Mouse (Mus musculus): Measurements from ENCODE around the gene Lgals3bp. TPM values are rescaled to one million over a fixed set of nuclear protein-coding genes. Genes with fewer than 3 reads are reported as not detected.

Gene Lgals3bp
- total and polyA plus RNA-seq, 3 experiments = 3.0 to 18.3 TPM; not detected in 1

GRCm38 (mm10) chr11:118412601-118413000 lies 10.7 kb upstream of the Lgals3bp start:
- 0 out of 4 replicates have a peak, but pooled peaks cover 0 to 2% of the 10 kb centered on the region in 2 experiments for H3K4me1 ChIP-seq (ENCODE audit: control insufficient read depth in 1 of 2, insufficient read depth in 2 of 2, low read length in 2 of 2)
- TF ChIP-seq POLR2AphosphoS2 (IDR thresholded peaks at IDR 0.05; ENCODE audit: low read length) = no peak
- no peak for TF ChIP-seq HCFC1 (IDR thresholded peaks at IDR 0.05; ENCODE audit: low read depth, low read length)
- TF ChIP-seq ETS1 (IDR thresholded peaks at IDR 0.05; ENCODE audit: low read depth, low read length) = no peak
- TF ChIP-seq MEF2A (IDR thresholded peaks at IDR 0.05; ENCODE audit: extremely low read depth, insufficient replicate concordance, low read depth, low read length, poor library complexity, severe bottlenecking) = no peak
- no peak for TF ChIP-seq BHLHE40 (IDR thresholded peaks at IDR 0.05; ENCODE audit: borderline replicate concordance, low read depth, low read length)
- no peak for TF ChIP-seq MAFK (IDR thresholded peaks at IDR 0.05; ENCODE audit: borderline replicate concordance, low read depth, low read length)
- TF ChIP-seq NRF1 (IDR thresholded peaks at IDR 0.05; ENCODE audit: insufficient read depth, low read depth, low read length, poor library complexity, severe bottlenecking) = no peak
- no peak for TF ChIP-seq RCOR1 (IDR thresholded peaks at IDR 0.05; ENCODE audit: low read depth, low read length)
- no peak for TF ChIP-seq ELF1 (IDR thresholded peaks at IDR 0.05; ENCODE audit: low read depth, low read length)
- TF ChIP-seq TAL1 (IDR thresholded peaks at IDR 0.05; ENCODE audit: low read length) = no peak
- TF ChIP-seq MYC (IDR thresholded peaks at IDR 0.05; ENCODE audit: low read depth, low read length) = no peak
- no peak for TF ChIP-seq CHD2 (IDR thresholded peaks at IDR 0.05; ENCODE audit: low read length)
- no peak for TF ChIP-seq USF1 (IDR thresholded peaks at IDR 0.05; ENCODE audit: low read depth, low read length)
- no peak for TF ChIP-seq MYB (IDR thresholded peaks at IDR 0.05; ENCODE audit: low read depth, low read length)
- TF ChIP-seq ZC3H11A (IDR thresholded peaks at IDR 0.05; ENCODE audit: low read depth, low read length) = no peak
- no peak for TF ChIP-seq RAD21 (IDR thresholded peaks at IDR 0.05; ENCODE audit: low read depth, low read length)
- no peak for TF ChIP-seq ZKSCAN1 (IDR thresholded peaks at IDR 0.05; ENCODE audit: low read depth, low read length)
- H3K27ac ChIP-seq (ENCODE audit: control insufficient read depth, low read depth, low read length) = no peak overlapping the region
- peaks cover 4% of the 10 kb centered on the region; the same call in 1 of the 2 replicates for H3K79me2 ChIP-seq (ENCODE audit: control insufficient read depth, insufficient read depth, low read length, poor library complexity)
- no peak overlapping the region for H3K4me3 ChIP-seq (ENCODE audit: control insufficient read depth in 1 of 2, insufficient read depth in 1 of 2, low read depth in 2 of 2, low read length in 2 of 2)
- H3K9ac ChIP-seq (ENCODE audit: control insufficient read depth, low read depth, low read length, poor library complexity, severe bottlenecking) = no peak overlapping the region
- no peaks in the 10 kb centered on the region for H3K27me3 ChIP-seq (ENCODE audit: control insufficient read depth in 1 of 2, insufficient read depth in 2 of 2, low read length in 2 of 2)
- no peak for DNase-seq (ENCODE audit: low read depth, low spot score)
- H3K36me3 ChIP-seq (ENCODE audit: control insufficient read depth in 1 of 2, insufficient read depth in 2 of 2, low read length in 2 of 2) = peaks cover 0 to 2% of the 10 kb centered on the region in 2 experiments; a peak in 1 of 4 replicates
- H3K9me3 ChIP-seq (replicated peaks; ENCODE audit: insufficient read depth, low read length) = no peaks in the 10 kb centered on the region

- Histone ChIP-seq H3K4me1 (ENCODE audit: control insufficient read depth in 1 of 2, insufficient read depth in 2 of 2, low read length in 2 of 2) (no peaks in the 10 kb centered on the region), H3K27me3 (ENCODE audit: control insufficient read depth in 1 of 2, insufficient read depth in 2 of 2, low read length in 2 of 2) (no peaks in the 10 kb centered on the region), H3K27ac (ENCODE audit: control insufficient read depth, low read depth, low read length) (no peak overlapping the region), H3K9me3 (replicated peaks; ENCODE audit: insufficient read depth, low read length) (no peaks in the 10 kb centered on the region), H3K4me3 (ENCODE audit: control insufficient read depth in 1 of 2, insufficient read depth in 1 of 2, low read depth in 2 of 2, low read length in 2 of 2) (no peak overlapping the region), H3K36me3 (ENCODE audit: control insufficient read depth in 1 of 2, insufficient read depth in 2 of 2, low read length in 2 of 2) (no peaks in the 10 kb centered on the region), H3K79me2 (ENCODE audit: control insufficient read depth, insufficient read depth, low read length, poor library complexity) (peaks cover 1% of the 10 kb centered on the region; the same call in 1 of the 2 replicates), H3K9ac (ENCODE audit: control insufficient read depth, low read depth, low read length, poor library complexity, severe bottlenecking) (no peak overlapping the region)
- TF ChIP-seq TAL1 (IDR thresholded peaks at IDR 0.05; ENCODE audit: low read length) (no peak), ZC3H11A (IDR thresholded peaks at IDR 0.05; ENCODE audit: low read depth, low read length) (no peak)
- DNase-seq (ENCODE audit: low read depth, low spot score) = no peak
Measured at GRCm38 (mm10) chr11:118411271-118411670, 9.4 kb upstream of the Lgals3bp start.

Measured in MEL (cell line).